Comparison of ENCODE assay signal across 27 mouse cellular contexts in the genomic region with DNA sequence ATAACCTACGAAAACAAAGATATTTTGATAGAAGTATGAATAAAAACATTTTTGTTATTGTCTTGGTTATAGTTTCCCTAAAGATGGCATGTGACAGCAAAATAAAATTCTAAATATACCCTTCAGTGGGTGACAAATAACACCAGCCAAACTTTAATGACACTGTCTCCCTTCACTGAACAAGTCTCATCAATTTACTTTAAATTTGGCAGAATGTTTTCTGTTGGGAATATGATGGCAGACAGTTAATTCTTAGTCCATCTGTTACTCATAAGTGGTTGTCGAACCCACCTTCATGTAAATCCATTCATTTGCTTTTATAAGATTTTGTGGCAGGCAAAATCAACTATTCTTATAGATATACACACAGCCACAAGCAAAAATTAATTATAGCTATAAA. TPM values are rescaled to one million over a fixed set of nuclear protein-coding genes. Genes with fewer than 3 reads are reported as not detected.
"Had no signal": no experiment of that assay in that cellular context is flagged by ENCODE, and none has a peak within 500 bp of the region (broad histone marks: within the 10 kb centered on the region; RNA-seq: fewer than 3 reads in every experiment).

No protein-coding gene starts in this region.

- H3K9ac ChIP-seq: kidney, embryonic 15.5 days; limb, embryonic 12.5 days; limb, embryonic 15.5 days; liver, embryonic 15.5 days; lung, embryonic 15.5 days; neural tube, embryonic 12.5 days; neural tube, embryonic 15.5 days had no signal

- H3K36me3 ChIP-seq: kidney, embryonic 15.5 days; limb, embryonic 12.5 days; limb, embryonic 15.5 days; liver, embryonic 15.5 days; lung, embryonic 15.5 days; midbrain, embryonic 10.5 days; neural tube, embryonic 12.5 days; neural tube, embryonic 15.5 days had no signal

- H3K27ac ChIP-seq: kidney, embryonic 15.5 days; limb, embryonic 12.5 days; limb, embryonic 15.5 days; liver, embryonic 15.5 days; lung, embryonic 15.5 days; midbrain, embryonic 10.5 days; neural tube, embryonic 12.5 days; neural tube, embryonic 15.5 days had no signal

- H3K4me1 ChIP-seq: kidney, embryonic 15.5 days; limb, embryonic 12.5 days; limb, embryonic 15.5 days; liver, embryonic 15.5 days; lung, embryonic 15.5 days; megakaryocyte, embryonic 14.5 days; midbrain, embryonic 10.5 days; neural tube, embryonic 12.5 days; neural tube, embryonic 15.5 days had no signal

- H3K9me3 ChIP-seq: kidney, embryonic 15.5 days; limb, embryonic 12.5 days; limb, embryonic 15.5 days; liver, embryonic 15.5 days; lung, embryonic 15.5 days; megakaryocyte, embryonic 14.5 days; midbrain, embryonic 10.5 days; neural tube, embryonic 12.5 days; neural tube, embryonic 15.5 days had no signal

- H3K27me3 ChIP-seq: kidney, embryonic 15.5 days; limb, embryonic 12.5 days; limb, embryonic 15.5 days; liver, embryonic 15.5 days; lung, embryonic 15.5 days; megakaryocyte, embryonic 14.5 days; neural tube, embryonic 12.5 days; neural tube, embryonic 15.5 days had no signal

- H3K4me3 ChIP-seq: kidney, embryonic 15.5 days; limb, embryonic 12.5 days; limb, embryonic 15.5 days; liver, embryonic 15.5 days; lung, embryonic 15.5 days; megakaryocyte, embryonic 14.5 days; midbrain, embryonic 10.5 days; neural tube, embryonic 12.5 days; neural tube, embryonic 15.5 days had no signal

- H3K4me2 ChIP-seq: kidney, embryonic 15.5 days; limb, embryonic 12.5 days; limb, embryonic 15.5 days; liver, embryonic 11.5 days; liver, embryonic 15.5 days; lung, embryonic 15.5 days; neural tube, embryonic 12.5 days; neural tube, embryonic 15.5 days had no signal

- DNase-seq: kidney, adult 8-10 months; kidney, postnatal 14 days; kidney, postnatal 4 days; left cerebral cortex, postnatal 4 days; lung, adult 18-20 months; lung, postnatal 10 days; lung, postnatal 36 days; midbrain, embryonic 14.5 days; thymus, adult 18-20 months; thymus, postnatal 4 days had no signal

RNA-seq across cellular contexts. Expression of gene 1700003H04Rik, which starts 42.6 kb away (rescaled TPM):
- total RNA-seq: layer of hippocampus, adult 18-20 months; layer of hippocampus, postnatal 14 days; left cerebral cortex, adult 8-10 months; left cerebral cortex, postnatal 14 days; left cerebral cortex, postnatal 4 days had no signal
- polyA plus RNA-seq: kidney, embryonic 15.5 days; limb, embryonic 12.5 days; limb, embryonic 15.5 days; liver, embryonic 11.5 days; liver, embryonic 15.5 days; lung, embryonic 15.5 days; midbrain, embryonic 10.5 days; midbrain, embryonic 14.5 days; neural tube, embryonic 12.5 days; neural tube, embryonic 15.5 days; small intestine, adult 2 months; spleen, adult 2 months; stomach, embryonic 16.5 days had no signal
